Mouse (Mus musculus) embryonic facial prominence, embryonic 14.5 days (tissue): ENCODE data around the gene Yae1d1. TPM values are rescaled to one million over a fixed set of nuclear protein-coding genes. Genes with fewer than 3 reads are reported as not detected.

Experiments used
- ATAC-seq: fragments of 200-750 bp; cut with Nextera tagmentation; 2 replicates; pipeline ENCODE4 v1.8.0; 2017; ENCODE audit warnings: low read depth, moderate number of reproducible peaks, moderate TSS enrichment
- DNase-seq: peaks from one replicate; pipeline ENCODE4 v3.0.0-alpha.2; 2015; ENCODE audit warnings: low spot score
- H3K27ac ChIP-seq: fragments of 300-500 bp; sonication (generic); replicated peaks from 2 replicates; pipeline ENCODE4 v1.5.1; 2014; ENCODE audit warnings: low read depth, mild to moderate bottlenecking, low read length, moderate library complexity
- H3K27me3 ChIP-seq: fragments of 300-500 bp; sonication (generic); replicated peaks from 2 replicates; pipeline ENCODE4 v1.6.1; 2014; ENCODE audit warnings: low read length; ENCODE audit not compliant: control insufficient read depth, insufficient read depth
- H3K36me3 ChIP-seq: fragments of 300-500 bp; sonication (generic); 2 replicates; pipeline ENCODE4 v1.6.1; 2014; ENCODE audit warnings: low read length, mixed read lengths; ENCODE audit not compliant: control insufficient read depth, insufficient read depth
- H3K4me1 ChIP-seq: fragments of 300-500 bp; sonication (generic); 2 replicates; pipeline ENCODE4 v1.6.1; 2014; ENCODE audit warnings: antibody characterized with exemption, low read length; ENCODE audit not compliant: control insufficient read depth, insufficient read depth
- H3K4me2 ChIP-seq: fragments of 300-500 bp; sonication (generic); 2 replicates; pipeline ENCODE4 v1.6.1; 2014; ENCODE audit warnings: low read depth, mild to moderate bottlenecking, low read length, moderate library complexity, mixed read lengths
- H3K4me3 ChIP-seq: fragments of 300-500 bp; sonication (generic); 2 replicates; pipeline ENCODE4 v1.5.1; 2014; ENCODE audit warnings: low read depth, mild to moderate bottlenecking, low read length
- H3K9ac ChIP-seq: fragments of 300-500 bp; sonication (generic); 2 replicates; pipeline ENCODE4 v1.6.1; 2014; ENCODE audit warnings: low read depth, mild to moderate bottlenecking, low read length, moderate library complexity, mixed read lengths
- H3K9me3 ChIP-seq: fragments of 300-500 bp; sonication (generic); 2 replicates; pipeline ENCODE4 v1.6.1; 2016; ENCODE audit warnings: low read length; ENCODE audit not compliant: control insufficient read depth
- WGBS: fragments of 180-500 bp; shearing (Covaris S2); extraction: QIAGEN DNeasy Blood & Tissue Kit; methylation state at CpG from one replicate; pipeline ENCODE4 v1.1.7; 2014; 5-methylcytosine and 5-hydroxymethylcytosine counted together
- polyA plus RNA-seq: library from polyadenylated mRNA; unstranded; fragments of >200 nt; fragmentation: Nextera tagmentation; extraction: Ambion mirVana; gene quantifications from 2 replicates; pipeline ENCODE4 v1.2.1, GENCODE M21; 2014

Gene Yae1d1
- polyA plus RNA-seq, 1 experiment from 2014 or later, result 60.7 TPM

DNA sequence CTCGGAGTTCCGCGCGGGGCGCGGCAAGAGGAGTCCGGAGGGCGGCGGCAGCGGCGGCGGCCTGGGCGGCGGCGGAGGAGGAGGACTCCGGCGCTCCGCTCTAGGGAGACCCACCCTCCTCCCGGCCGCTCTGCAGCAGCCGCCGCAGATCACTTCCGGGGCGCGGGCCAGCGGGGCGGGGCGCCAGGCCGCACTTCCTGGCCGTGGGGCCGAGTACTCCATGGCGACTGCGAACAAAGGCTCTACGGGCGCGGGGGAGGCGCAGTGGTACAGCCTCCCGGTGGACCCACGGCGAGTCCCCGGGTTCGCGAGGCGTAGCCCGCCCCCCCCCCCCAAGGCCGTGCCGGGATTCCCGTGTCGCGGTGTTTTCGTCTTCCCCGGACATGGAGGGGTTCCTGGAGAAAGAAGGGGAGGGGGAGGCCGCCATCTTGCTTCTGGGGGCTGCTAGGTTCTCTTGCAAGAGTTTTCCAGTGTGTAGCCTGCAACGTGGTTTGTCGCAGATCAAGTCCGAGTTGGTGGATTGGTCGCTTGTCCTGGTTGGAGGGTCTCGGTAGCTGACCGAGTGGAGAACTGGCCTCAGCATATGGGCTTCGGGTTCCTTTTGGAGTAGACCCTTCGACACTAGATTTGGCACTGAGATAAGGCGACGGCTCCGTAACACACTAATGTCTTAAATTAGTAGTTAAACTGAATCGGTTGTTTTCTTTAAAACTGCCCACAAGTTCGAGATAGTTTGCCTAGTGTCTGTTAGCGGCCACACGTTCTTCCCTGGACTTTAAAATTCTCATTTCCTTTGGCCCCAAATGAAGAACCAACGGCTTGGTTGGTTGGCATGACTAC, 48.9 kb downstream of the Yae1d1 start, which contains the start of gene Rala:
Gene Rala, minus strand, starts transcription at position 162 of the 840 bp plus-strand sequence.
- H3K36me3 ChIP-seq, result no peaks in the 10 kb centered on the region
- H3K9ac ChIP-seq, result peak within 1 kb of the TSS; percentile 92
- peak; percentile 100 for ATAC-seq
- H3K27me3 ChIP-seq, result no peaks in the 10 kb centered on the region; the same call in 1 of the 2 replicates
- H3K4me3 ChIP-seq, result peak within 1 kb of the TSS; percentile 93
- H3K4me1 ChIP-seq, result peaks cover 9% of the 10 kb centered on the region
- H3K9me3 ChIP-seq, result no peaks in the 10 kb centered on the region
- peak within 1 kb of the TSS; percentile 75 for H3K4me2 ChIP-seq
- 23% methylated on average over 21 of the region's 69 CpGs for WGBS
- H3K27ac ChIP-seq, result peak within 1 kb of the TSS; percentile 92
- DNase-seq, result peak; percentile 95

DNA sequence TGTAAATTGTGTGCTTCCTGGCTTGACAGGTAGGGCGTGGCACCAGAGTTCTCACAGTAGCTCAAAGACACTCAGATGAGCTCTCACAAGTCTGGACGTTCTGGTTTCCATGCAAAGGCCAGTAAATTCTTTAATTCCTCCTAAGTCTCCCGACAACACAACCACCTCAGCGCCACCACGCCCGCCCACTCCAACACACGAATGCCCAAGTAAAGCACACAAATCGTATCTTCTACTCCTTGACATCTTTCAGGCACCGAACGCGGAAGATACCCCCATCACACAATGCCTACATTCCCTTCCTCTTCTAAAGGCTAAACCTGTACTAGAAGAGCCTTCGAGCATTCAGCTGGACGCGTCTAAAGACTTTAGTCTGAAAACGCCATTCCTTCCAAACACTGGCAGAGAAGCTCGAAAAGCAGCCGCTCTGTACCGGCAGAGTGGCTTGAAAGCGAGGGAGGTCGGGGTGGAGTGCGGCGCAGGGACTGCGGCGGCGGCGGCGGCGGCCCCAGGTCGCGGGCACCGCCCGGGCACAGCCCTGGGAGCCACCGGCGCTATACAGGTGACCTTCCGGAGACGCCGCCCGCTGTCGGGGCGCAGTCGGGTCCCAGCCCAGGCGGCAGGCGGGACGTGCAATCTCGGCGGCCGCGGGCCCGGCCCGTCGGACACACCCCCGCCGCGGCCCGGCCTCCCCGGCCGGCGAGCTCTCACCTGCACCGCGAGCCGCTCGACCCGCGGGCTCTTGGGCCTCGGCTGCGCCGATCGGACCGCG, 49.7 kb downstream of the Yae1d1 start:
- H3K4me3 ChIP-seq, result peak overlapping the region; percentile 93
- H3K9me3 ChIP-seq, result no peaks in the 10 kb centered on the region
- H3K9ac ChIP-seq, result peak overlapping the region; percentile 92
- peak overlapping the region; percentile 75 for H3K4me2 ChIP-seq
- H3K4me1 ChIP-seq, result peaks cover 9% of the 10 kb centered on the region
- peak overlapping the region; percentile 92 for H3K27ac ChIP-seq
- no peaks in the 10 kb centered on the region for H3K36me3 ChIP-seq
- ATAC-seq (peak; percentile 81), DNase-seq (peak; percentile 20)
- no peaks in the 10 kb centered on the region; the same call in 1 of the 2 replicates for H3K27me3 ChIP-seq
- WGBS, result 2% methylated on average over 18 of the region's 70 CpGs

DNA sequence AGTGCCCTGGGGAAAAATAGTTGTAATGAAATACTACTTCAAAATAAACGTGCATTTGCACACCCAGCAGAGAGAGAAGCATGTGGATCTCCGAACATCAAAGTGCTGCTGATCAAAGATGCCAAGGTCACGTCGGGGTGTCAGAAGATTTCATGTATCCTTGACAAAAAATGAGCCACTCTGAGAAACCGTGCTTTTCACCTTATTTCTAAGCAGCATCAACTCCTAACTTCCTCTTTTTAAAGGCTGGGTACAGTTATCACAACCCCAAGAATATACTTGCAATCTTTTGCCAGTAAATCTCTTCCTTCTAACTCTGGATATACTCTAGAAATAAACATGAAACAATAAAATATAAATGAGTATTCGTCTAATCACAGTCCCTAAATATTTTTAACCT, 50.8 kb downstream of the Yae1d1 start:
- Histone ChIP-seq H3K27ac (no peak overlapping the region), H3K4me3 (peak overlapping the region; percentile 93; the same call in 1 of the 2 replicates), H3K4me1 (peaks cover 9% of the 10 kb centered on the region), H3K36me3 (no peaks in the 10 kb centered on the region), H3K9me3 (no peaks in the 10 kb centered on the region), H3K9ac (no peak overlapping the region), H3K27me3 (no peaks in the 10 kb centered on the region; the same call in 1 of the 2 replicates), H3K4me2 (peak overlapping the region; percentile 75; the same call in 1 of the 2 replicates)
- 53% methylated on average over 6 of the region's 6 CpGs for WGBS
- ATAC-seq (no peak), DNase-seq (no peak)

Other genes with a start within 250 kb of the Yae1d1 start
- gene Cdk13, start 188.3 kb downstream of the Yae1d1 start, polyA plus RNA-seq, result 18.7 and 20.3 TPM in 2 replicates
- gene Rala, start 49.1 kb downstream of the Yae1d1 start, polyA plus RNA-seq, result 97.6 and 103 TPM in 2 replicates